Mouse (Mus musculus) lung, postnatal 0 days (tissue): ENCODE results near the gene Snx1.

ENCODE experiments used
- CTCF ChIP-seq: IDR thresholded peaks from 2 replicates; pipeline ENCODE4 v1.5.1; 2016; ENCODE audit warnings: antibody characterized with exemption, mild to moderate bottlenecking
- EP300 ChIP-seq: IDR thresholded peaks from 2 replicates; pipeline ENCODE4 v1.6.1; 2016; ENCODE audit warnings: antibody characterized with exemption, mild to moderate bottlenecking, control low read depth

DNA sequence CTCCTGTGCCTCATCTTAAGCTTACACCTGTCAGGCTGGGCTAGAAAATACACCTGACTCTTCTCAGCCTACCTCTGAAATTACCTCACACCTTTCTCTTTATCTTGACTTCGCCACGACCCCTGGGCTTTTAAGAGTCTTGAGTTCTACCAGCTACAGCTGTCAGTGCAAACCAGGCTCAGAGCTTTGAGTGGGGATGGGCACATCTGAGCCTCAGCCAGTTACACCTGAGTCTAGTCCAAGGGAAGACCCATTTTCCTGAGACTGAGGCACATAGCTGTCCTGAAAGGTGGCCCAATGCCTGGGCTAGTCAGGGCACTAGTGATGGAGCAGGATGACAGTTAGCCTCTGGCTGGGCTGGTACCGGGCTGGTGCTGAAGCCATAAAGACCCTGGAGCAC lies 59.6 kb downstream of the Snx1 start:
- TF ChIP-seq EP300 (no peak), CTCF (no peak)
